Mouse (Mus musculus): ENCODE results near the gene Chic2. TPM values are rescaled to one million over a fixed set of nuclear protein-coding genes. Genes with fewer than 3 reads are reported as not detected.

Gene Chic2
- total RNA-seq, 2 experiments from 2014 or later, result 16.7 to 17.0 TPM

DNA sequence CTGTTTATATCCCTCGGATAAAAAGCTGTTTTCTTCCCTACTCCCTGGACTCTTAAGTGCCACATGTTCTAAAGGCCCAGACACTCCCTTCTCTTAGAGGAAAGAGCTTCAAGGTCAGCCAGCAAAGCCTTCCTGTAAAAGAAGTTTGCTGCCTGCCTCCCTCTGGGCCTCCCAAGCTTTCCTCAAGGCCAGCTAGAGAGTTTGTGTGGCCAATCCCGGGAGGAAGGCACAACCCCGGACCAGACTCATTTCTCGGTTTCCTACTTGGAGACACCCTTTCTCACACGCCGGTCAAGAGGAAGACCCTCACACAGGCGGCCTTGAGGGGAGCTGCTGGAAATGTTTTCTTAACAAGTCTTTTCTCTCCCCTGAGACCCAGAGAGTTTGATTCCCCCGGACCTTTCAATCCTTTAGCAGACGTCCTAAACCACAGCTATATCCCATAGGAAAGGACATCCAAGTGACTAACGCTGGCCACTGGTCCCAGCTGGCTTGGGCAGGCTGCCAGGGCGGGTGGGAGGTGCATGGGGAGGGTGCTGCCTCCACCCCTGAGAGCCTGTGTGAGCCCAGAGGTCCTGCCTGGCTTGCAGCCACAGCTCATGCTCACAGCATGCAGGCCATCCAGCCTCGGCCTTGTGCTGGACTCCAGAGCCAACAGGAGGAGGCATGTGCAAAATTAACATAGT, 69.7 kb downstream of the Chic2 start:
- peak; percentile 91 to 93 for DNase-seq

GRCm38 (mm10) chr5:74974061-74974581, 70.5 kb downstream of the Chic2 start:
- DNase-seq, result peak; percentile 78 to 80

DNA sequence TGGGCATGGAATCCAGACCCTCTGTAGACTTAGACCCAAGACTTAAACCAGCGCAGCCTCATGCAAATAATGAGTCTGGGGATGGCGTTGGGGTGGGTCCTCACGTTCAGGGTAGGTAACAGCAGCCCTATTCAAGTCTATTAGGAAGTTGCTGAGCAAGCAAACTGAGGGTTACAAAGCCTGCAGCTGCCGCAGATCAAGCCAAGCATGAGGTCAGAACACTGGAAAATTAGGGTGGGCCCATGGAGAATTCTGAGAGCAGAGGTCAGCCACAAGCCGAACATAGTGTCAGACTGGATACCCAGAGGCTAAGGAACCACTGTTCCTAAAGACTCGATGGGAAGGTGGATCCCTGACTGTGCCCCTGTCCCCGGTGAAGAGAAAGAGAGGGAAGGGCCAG, 73.2 kb downstream of the Chic2 start:
- peak; percentile 44 to 63 for DNase-seq

DNA sequence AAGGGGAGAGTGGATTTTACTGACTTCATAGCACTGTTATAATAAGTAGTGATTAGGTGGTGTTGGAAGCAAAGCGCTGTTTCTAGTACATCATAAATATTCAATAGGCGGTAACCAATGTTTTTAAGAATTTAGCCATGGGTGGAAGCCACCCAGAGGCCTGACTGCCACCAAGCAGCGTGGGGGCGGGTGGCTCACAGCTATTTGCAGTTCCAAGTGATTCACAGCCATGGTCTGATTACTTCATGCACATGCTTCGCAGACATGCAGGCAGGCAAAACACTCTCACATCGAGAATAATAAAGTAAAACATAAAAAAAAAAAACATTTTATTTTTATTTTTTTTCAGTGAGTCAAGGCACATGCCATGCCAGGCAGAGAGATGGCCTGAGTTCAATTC, 75.2 kb downstream of the Chic2 start:
- DNase-seq, result no peak

- no peak for DNase-seq
These were observed 76.7 kb downstream of the Chic2 start for GRCm38 (mm10) chr5:74967882-74968281.

- no peak for DNase-seq
These were observed 77.7 kb downstream of the Chic2 start for GRCm38 (mm10) chr5:74966891-74967290.

- DNase-seq, result peak; percentile 25 to 59
These were observed 81.8 kb downstream of the Chic2 start for GRCm38 (mm10) chr5:74962771-74963170.

DNA sequence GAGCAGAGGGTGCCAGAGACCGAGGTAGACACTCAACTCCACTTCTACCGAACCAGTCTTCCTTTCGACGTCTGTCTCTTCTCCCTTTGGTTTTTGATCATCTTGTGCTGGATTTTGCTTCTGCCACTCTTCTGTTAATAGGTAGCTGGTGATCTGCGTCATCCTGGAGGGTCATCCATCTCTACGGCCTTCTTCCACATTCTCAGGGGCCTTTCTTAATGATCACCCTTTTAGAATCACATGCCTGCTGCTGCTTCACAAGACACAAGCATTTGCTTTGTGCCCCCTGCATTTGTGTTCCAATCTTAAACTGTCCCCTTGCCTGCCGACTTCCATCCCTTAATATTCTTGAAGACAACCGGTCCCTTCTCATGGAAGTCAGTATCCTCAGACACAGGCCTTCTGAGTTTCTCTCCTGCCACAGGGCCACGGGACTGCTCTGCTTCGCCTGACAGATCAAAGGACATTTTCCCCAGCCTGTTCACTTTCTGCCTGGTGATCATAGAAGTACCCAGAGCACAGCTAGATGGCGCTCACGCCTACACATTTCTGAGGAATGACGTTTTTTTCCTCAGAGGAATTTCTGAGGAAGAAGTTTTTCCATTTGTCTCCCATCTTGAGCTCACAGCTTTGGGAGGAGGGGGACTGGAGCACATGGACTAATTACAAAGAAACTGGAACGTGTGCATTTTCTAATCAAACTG, 83.6 kb downstream of the Chic2 start:
- DNase-seq, result peak; percentile 66 to 82

GRCm38 (mm10) chr5:74960306-74960705, 84.3 kb downstream of the Chic2 start:
- DNase-seq, result no peak

DNA sequence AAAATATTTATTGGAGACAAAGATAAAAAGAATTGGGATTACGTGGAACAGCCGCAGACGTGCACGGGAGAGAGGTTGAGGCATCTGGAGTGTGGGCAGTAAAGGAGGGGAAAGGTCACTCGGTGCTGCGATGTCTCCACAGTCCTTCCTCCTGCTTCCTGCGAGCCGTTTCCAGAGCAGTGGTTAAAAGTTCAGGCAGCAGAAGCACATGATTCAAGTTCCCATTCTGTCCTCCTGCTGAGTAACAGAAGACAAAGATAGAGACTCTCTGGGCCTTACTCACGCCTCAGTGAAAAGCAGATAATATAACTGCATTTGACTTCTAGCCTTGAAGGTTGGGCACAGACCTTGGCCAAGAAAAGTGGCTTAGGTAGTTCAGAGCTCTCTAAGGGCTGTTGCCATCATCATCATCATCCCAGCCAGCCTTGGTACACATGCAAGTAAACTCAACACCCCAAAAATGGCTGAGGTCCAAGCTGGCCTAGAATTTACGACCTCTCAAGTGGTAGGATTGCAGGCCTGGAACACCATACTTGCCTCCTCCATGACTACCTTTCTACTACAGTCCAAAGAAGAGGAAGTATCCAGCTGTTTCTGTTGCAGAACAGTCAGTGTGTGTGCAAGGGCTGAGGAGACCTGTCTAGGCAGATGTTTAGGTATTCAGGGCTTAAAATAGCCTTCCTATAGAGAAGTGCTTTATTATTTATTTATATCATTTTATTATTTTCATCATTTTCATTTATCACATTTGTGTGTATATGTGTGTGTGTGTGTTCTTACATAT, 87.1 kb downstream of the Chic2 start:
- DNase-seq, result peak; percentile 33 to 48

- DNase-seq, result no peak
These were observed 88.2 kb downstream of the Chic2 start for GRCm38 (mm10) chr5:74956335-74956734.

DNA sequence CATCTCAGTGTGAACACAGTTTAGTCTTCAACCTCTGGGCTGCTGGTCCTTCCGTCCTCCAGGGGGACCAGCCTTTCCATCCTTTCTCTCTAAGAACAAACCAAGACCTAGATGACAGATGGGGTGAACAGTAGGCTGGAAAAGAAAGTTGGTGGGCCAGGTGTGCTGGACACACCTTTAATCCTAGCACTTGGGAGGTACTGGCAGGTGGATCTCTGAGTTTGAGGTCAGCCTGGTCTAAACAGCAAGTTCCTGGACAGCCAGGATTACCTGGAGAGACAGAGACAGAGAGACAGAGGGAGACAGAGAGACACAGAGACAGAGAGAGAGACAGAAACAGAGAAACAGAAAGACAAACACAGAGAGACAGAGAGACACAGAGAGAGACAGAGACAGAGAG, 89.0 kb downstream of the Chic2 start:
- no peak for DNase-seq

GRCm38 (mm10) chr5:74952938-74953337, 91.6 kb downstream of the Chic2 start:
- no peak for DNase-seq

DNA sequence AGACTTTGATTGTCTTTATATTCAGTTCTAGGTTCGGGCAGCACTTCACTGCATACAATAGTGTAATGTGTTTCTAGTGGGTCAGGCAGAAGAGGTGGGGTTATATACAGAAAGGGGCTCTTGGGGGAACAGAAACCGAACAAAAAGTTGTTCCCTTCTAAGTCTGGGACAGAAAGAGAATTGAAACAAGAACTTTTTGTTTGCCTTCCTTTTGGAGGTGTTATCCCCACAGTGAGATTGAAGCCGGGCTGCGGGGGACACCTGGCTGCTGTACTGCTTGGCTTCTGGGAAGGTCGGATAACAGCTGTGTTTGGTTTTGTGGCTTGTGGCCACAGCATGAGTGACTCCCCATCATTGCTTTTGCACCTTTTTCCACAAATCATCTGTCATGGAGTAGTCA, 93.2 kb downstream of the Chic2 start:
- no peak for DNase-seq

DNA sequence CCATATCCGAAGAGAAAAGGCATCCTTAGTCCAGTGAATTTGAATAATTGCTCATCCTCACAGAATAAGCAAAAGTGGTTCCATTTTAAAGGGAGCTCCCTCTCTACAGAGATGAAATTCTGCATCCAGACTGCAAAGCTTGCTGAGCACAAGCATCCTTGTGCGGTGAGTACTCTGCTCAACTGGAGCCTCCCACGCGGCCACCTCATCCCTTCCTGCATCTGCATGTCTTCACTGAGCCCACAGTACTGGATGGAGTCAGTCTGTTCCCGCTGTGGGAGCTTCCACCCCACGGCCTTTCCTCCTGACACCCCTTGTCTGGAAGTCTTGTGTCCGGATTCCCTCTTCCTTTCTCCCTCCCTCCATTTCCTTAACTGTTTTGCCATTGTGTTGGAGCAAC, 95.3 kb downstream of the Chic2 start:
- no peak for DNase-seq

DNA sequence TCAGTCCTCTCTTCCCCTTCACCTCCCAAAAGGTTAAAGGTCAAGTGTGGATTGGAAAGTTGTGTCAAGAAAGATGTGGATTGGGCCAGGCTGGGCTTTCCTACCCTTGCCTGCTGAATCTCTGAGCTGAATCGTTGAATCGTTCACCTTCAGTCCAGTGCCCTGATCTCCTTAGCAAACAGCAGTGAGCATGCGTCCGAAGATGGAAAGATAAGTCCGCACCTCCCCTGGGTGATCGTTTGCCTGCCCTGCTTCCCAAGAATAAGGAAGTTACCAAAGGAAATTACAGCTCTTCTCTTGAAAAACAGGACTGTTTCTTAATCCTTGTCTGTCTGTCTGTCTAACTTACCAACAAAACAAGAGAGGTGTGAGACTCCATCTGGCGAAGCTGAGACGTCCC, 96.1 kb downstream of the Chic2 start:
- DNase-seq, result no peak

Other genes starting within 250 kb of the Chic2 start
- not detected for gene Gsx2, start 30.8 kb upstream of the Chic2 start, total RNA-seq (2021)
- gene Pdgfra, start 107.5 kb upstream of the Chic2 start, total RNA-seq (2021), result 10 to 100 TPM; 20.5 to 23.7 TPM